8 mouse cellular contexts compared by ENCODE assay signal in the genomic region with DNA sequence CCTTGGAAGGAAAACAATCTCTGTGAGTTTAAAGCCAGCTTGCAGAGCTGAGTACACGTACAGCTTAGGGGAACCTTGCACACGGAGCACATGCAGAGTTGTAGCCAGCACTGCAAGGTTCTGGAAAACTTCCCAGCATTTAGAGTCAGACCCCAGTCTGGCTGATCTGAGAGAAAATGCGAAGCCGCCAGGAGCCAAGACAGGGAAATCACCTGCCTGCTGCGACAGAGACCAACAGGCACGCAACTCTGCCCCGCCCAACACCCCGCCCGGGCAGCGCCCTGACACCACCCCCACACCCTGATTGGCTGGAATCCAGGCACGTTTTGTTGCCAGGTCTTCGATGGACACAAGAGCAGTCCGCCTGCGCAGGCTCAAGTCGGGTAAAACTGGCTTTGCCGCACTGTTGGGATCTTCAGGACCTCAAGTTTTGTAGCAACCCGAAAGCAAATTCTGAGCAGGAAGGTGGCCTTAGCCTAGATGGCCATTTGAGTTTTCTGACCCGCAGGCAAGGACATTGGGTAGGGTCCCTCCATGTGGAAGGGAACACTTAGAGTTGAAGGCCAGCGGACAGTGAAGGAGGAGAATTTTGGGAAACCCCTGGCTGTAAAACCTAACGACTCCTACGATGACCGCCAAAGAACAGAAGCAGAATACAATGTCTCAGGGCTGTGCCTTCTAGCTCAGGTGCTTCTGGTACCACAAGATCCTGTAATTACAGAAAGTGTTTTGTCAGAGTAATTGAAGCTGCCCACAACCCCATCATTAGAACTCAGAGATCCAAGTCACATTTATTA. TPM values are rescaled to one million over a fixed set of nuclear protein-coding genes. Genes with fewer than 3 reads are reported as not detected.
DNase-seq lines count a peak whose midpoint lies in the region; ATAC-seq and TF ChIP-seq lines count a peak whose summit lies in the region.

No protein-coding gene starts in this region.

- no peaks in the 10 kb centered on the region for H3K36me3 ChIP-seq in heart, embryonic 13.5 days
- no peaks in the 10 kb centered on the region for H3K36me3 ChIP-seq in kidney, embryonic 16.5 days (ENCODE audit: insufficient read depth, low read length)
- no peaks in the 10 kb centered on the region for H3K36me3 ChIP-seq in liver, embryonic 11.5 days (ENCODE audit: control insufficient read depth, insufficient read depth, low read length)
- H3K36me3 ChIP-seq in myocyte (ENCODE audit: control insufficient read depth, insufficient read depth) = no peaks in the 10 kb centered on the region

- no peaks in the 10 kb centered on the region for H3K9me3 ChIP-seq in heart, embryonic 13.5 days
- H3K9me3 ChIP-seq in kidney, embryonic 16.5 days (ENCODE audit: low read length) = no peaks in the 10 kb centered on the region
- H3K9me3 ChIP-seq in liver, embryonic 11.5 days (ENCODE audit: control insufficient read depth, low read length) = no peaks in the 10 kb centered on the region

- H3ac ChIP-seq in myocyte (ENCODE audit: control insufficient read depth, insufficient read length) = no peak overlapping the region

- no peaks in the 10 kb centered on the region for H3K79me2 ChIP-seq in myocyte (ENCODE audit: control insufficient read depth, insufficient read depth)

- DNase-seq in CD4-positive, CD25-positive, alpha-beta regulatory T cell, adult 2 months (ENCODE audit: low read depth, low spot score) = peak; percentile 83
- DNase-seq in c-Kit-positive CD71-negative TER-119-negative erythroid progenitor cells, embryonic 14.5 days (ENCODE audit: low read depth) = peak; percentile 65
- peak; percentile 68 for DNase-seq in fat pad, adult 2 months (ENCODE audit: extremely low read depth, low read depth, low spot score)
- DNase-seq in liver, embryonic 11.5 days (ENCODE audit: low spot score) = peak; percentile 83
- peak; percentile 78 to 87 for DNase-seq in spleen, postnatal 4 days (ENCODE audit: low spot score in 2 of 2)

- peak overlapping the region; percentile 48 for H3K4me3 ChIP-seq in heart, embryonic 13.5 days
- H3K4me3 ChIP-seq in kidney, embryonic 16.5 days (ENCODE audit: low read length) = peak overlapping the region; percentile 46
- H3K4me3 ChIP-seq in liver, embryonic 11.5 days (ENCODE audit: low read depth, low read length) = peak overlapping the region; percentile 47
- peak overlapping the region; percentile 5 for H3K4me3 ChIP-seq in myocyte

- peaks cover 14% of the 10 kb centered on the region; the same call in 1 of the 2 replicates for H3K27me3 ChIP-seq in heart, embryonic 13.5 days (replicated peaks)
- H3K27me3 ChIP-seq in kidney, embryonic 16.5 days (ENCODE audit: insufficient read depth, low read length) = no peaks in the 10 kb centered on the region
- H3K27me3 ChIP-seq in liver, embryonic 11.5 days (replicated peaks; ENCODE audit: control insufficient read depth, insufficient read depth, low read length) = 0 out of 2 replicates have a peak, but pooled peaks cover 3% of the 10 kb centered on the region
- no peaks in the 10 kb centered on the region for H3K27me3 ChIP-seq in myocyte (ENCODE audit: control insufficient read depth, insufficient read depth, insufficient read length)

- 1% methylated on average over 22 of the region's 22 CpGs for WGBS in heart, embryonic 13.5 days
- WGBS in kidney, embryonic 16.5 days = under 1% methylated on average over 22 of the region's 22 CpGs
- 1% methylated on average over 22 of the region's 22 CpGs for WGBS in liver, embryonic 11.5 days

- peak overlapping the region; percentile 56 for H3K27ac ChIP-seq in heart, embryonic 13.5 days (replicated peaks)
- H3K27ac ChIP-seq in kidney, embryonic 16.5 days (ENCODE audit: low read length) = peak overlapping the region; percentile 77
- no peak overlapping the region for H3K27ac ChIP-seq in liver, embryonic 11.5 days (ENCODE audit: low read depth, low read length)

- peak; percentile 73; the same call in 1 of the 2 replicates for ATAC-seq in heart, embryonic 13.5 days (ENCODE audit: extremely low read depth, insufficient number of reproducible peaks, low FRiP score, low TSS enrichment)
- peak; percentile 92 for ATAC-seq in kidney, embryonic 16.5 days (ENCODE audit: low FRiP score, low TSS enrichment)
- peak; percentile 95 for ATAC-seq in liver, embryonic 11.5 days (replicated peaks; ENCODE audit: low FRiP score)

- peak overlapping the region; percentile 83 for H3K4me2 ChIP-seq in heart, embryonic 13.5 days
- peak overlapping the region; percentile 96 for H3K4me2 ChIP-seq in kidney, embryonic 16.5 days (replicated peaks; ENCODE audit: low read depth, low read length)
- H3K4me2 ChIP-seq in liver, embryonic 11.5 days = peak overlapping the region; percentile 98
- H3K4me2 ChIP-seq in myocyte (ENCODE audit: low read depth) = peak overlapping the region; percentile 100

- no peak for TF ChIP-seq POLR2A in myocyte (IDR thresholded peaks at IDR 0.05; ENCODE audit: insufficient read length, low read depth)

- H3K4me1 ChIP-seq in heart, embryonic 13.5 days = peaks cover 11% of the 10 kb centered on the region
- peaks cover 8% of the 10 kb centered on the region; the same call in 1 of the 2 replicates for H3K4me1 ChIP-seq in kidney, embryonic 16.5 days (ENCODE audit: insufficient read depth, low read length)
- H3K4me1 ChIP-seq in liver, embryonic 11.5 days (replicated peaks; ENCODE audit: control insufficient read depth, insufficient read depth, low read length) = peaks cover 9% of the 10 kb centered on the region

- H3K9ac ChIP-seq in heart, embryonic 13.5 days = peak overlapping the region; percentile 70
- H3K9ac ChIP-seq in kidney, embryonic 16.5 days (replicated peaks; ENCODE audit: low read length) = peak overlapping the region; percentile 59
- peak overlapping the region; percentile 40; the same call in 1 of the 2 replicates for H3K9ac ChIP-seq in liver, embryonic 11.5 days (ENCODE audit: low read depth, low read length)

TF ChIP-seq in myocyte, 11 proteins besides CTCF, POLR2A, EP300 and RAD21:
- TF ChIP-seq MYOG (IDR thresholded peaks at IDR 0.05; ENCODE audit: control insufficient read depth in 1 of 3, insufficient read depth in 1 of 3, insufficient read length in 2 of 3, low read depth in 2 of 3) (no peak), REST (IDR thresholded peaks at IDR 0.05; ENCODE audit: insufficient read depth, insufficient read length) (no peak), TCF3 (IDR thresholded peaks at IDR 0.05; ENCODE audit: insufficient read length, low read depth) (no peak), TCF12 (IDR thresholded peaks at IDR 0.05; ENCODE audit: insufficient read depth, poor library complexity, severe bottlenecking) (no peak), POLR2AphosphoS2 (IDR thresholded peaks at IDR 0.05; ENCODE audit: insufficient read length, low read depth) (no peak), MYOD1 (IDR thresholded peaks at IDR 0.05; ENCODE audit: control insufficient read depth in 1 of 3, insufficient read length in 2 of 3, low read depth in 2 of 3) (no peak), E2F4 (IDR thresholded peaks at IDR 0.05; ENCODE audit: insufficient read depth) (no peak), SRF (IDR thresholded peaks at IDR 0.05; ENCODE audit: control insufficient read depth, insufficient read length, low read depth) (no peak), CEBPB (IDR thresholded peaks at IDR 0.05; ENCODE audit: insufficient read depth, poor library complexity, severe bottlenecking) (no peak), USF1 (IDR thresholded peaks at IDR 0.05; ENCODE audit: low read depth) (no peak)

RNA-seq across cellular contexts. Expression of gene Esr2, which starts 19.1 kb away (rescaled TPM):
- 0.32 and 0.42 TPM in 2 replicates for polyA plus RNA-seq in heart, embryonic 13.5 days (2015; fragmentation: Nextera tagmentation; extraction: Ambion mirVana)
- polyA plus RNA-seq in kidney, embryonic 16.5 days (2015; fragmentation: Nextera tagmentation; extraction: Ambion mirVana) = 0.51 and 0.63 TPM in 2 replicates
- polyA plus RNA-seq in liver, embryonic 11.5 days (2014; fragmentation: Nextera tagmentation; extraction: Ambion mirVana) = 0.15 and 0.29 TPM in 2 replicates
- polyA plus RNA-seq in myocyte (2012; fragmentation: generic; extraction: Trizol) = 0.02 TPM

RNA-seq across cellular contexts. Expression of gene Tex21, which starts 50.4 kb away (rescaled TPM):
- polyA plus RNA-seq in heart, embryonic 13.5 days (2015; fragmentation: Nextera tagmentation; extraction: Ambion mirVana) = 0.22 and 0.35 TPM in 2 replicates
- polyA plus RNA-seq in kidney, embryonic 16.5 days (2015; fragmentation: Nextera tagmentation; extraction: Ambion mirVana) = 0.10 TPM in 1 of 2 replicates, not detected in the other
- 0.10 TPM in 1 of 2 replicates, not detected in the other for polyA plus RNA-seq in liver, embryonic 11.5 days (2014; fragmentation: Nextera tagmentation; extraction: Ambion mirVana)
- polyA plus RNA-seq in myocyte (2012; fragmentation: generic; extraction: Trizol) = not detected

RNA-seq across cellular contexts. Expression of gene Mthfd1, which starts 59.0 kb away (rescaled TPM):
- 40.1 and 41.0 TPM in 2 replicates for polyA plus RNA-seq in heart, embryonic 13.5 days (2015; fragmentation: Nextera tagmentation; extraction: Ambion mirVana)
- 119 and 127 TPM in 2 replicates for polyA plus RNA-seq in kidney, embryonic 16.5 days (2015; fragmentation: Nextera tagmentation; extraction: Ambion mirVana)
- 178 and 218 TPM in 2 replicates for polyA plus RNA-seq in liver, embryonic 11.5 days (2014; fragmentation: Nextera tagmentation; extraction: Ambion mirVana)
- 31.8 TPM for polyA plus RNA-seq in myocyte (2012; fragmentation: generic; extraction: Trizol)
